Mouse (Mus musculus): ENCODE results near the gene Ms4a10. TPM values are rescaled to one million over a fixed set of nuclear protein-coding genes. Genes with fewer than 3 reads are reported as not detected.
A peak's percentile ranks its signal among the peaks of the same experiment; 100 is the strongest.

Gene Ms4a10
- polyA plus RNA-seq, 1 experiment from 2014 or later = not detected

- WGBS = 76% methylated on average over 5 of the region's 5 CpGs
- Histone ChIP-seq H3K4me3 (no peak overlapping the region), H3K36me3 (no peaks in the 10 kb centered on the region), H3K9me3 (no peaks in the 10 kb centered on the region), H3K9ac (no peak overlapping the region), H3K4me2 (no peak overlapping the region), H3K27ac (replicated peaks) (no peak overlapping the region), H3K27me3 (no peaks in the 10 kb centered on the region), H3K4me1 (replicated peaks) (peaks cover 6% of the 10 kb centered on the region; the same call in 1 of the 2 replicates)
- ATAC-seq (ENCODE audit: low FRiP score, low read depth) = peak; percentile 4; the same call in 1 of the 2 replicates
Observed at GRCm38 (mm10) chr19:10980210-10980609, 5.7 kb upstream of the Ms4a10 start.

- WGBS = 14% methylated on average over 18 of the region's 18 CpGs
- H3K9ac ChIP-seq = no peak overlapping the region
- peak; percentile 63; the same call in 1 of the 2 replicates for ATAC-seq (ENCODE audit: low FRiP score, low read depth)
- peak overlapping the region; percentile 28 for H3K4me2 ChIP-seq
- peaks cover 6% of the 10 kb centered on the region; the same call in 1 of the 2 replicates for H3K4me1 ChIP-seq (replicated peaks)
- H3K4me3 ChIP-seq = no peak overlapping the region
- H3K36me3 ChIP-seq = no peaks in the 10 kb centered on the region
- H3K27ac ChIP-seq (replicated peaks) = no peak overlapping the region
- no peaks in the 10 kb centered on the region for H3K9me3 ChIP-seq
- no peaks in the 10 kb centered on the region for H3K27me3 ChIP-seq
Observed at GRCm38 (mm10) chr19:10979184-10980168, 5.0 kb upstream of the Ms4a10 start.

DNA sequence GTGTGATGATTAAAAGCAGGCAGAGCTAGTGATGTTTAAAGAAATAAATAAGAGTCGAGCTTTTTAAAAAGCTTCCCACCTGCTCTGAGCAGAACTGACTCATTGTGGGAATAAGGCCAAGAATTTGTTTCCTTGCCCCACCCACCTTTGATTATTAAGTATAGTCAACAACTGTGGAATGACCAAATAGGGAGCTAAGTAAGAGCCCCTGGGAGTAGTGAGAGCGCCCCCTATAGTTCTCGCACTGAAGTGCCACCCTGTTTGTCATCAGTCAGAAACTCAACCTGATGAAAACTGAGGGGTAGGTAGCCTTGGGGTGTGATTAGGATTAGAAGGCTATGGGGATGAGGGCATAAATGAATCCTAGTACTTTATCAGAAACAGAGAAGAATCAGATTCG, 1.8 kb upstream of the Ms4a10 start:
- Histone ChIP-seq H3K4me1 (replicated peaks) (peaks cover 6% of the 10 kb centered on the region; the same call in 1 of the 2 replicates), H3K9ac (no peak overlapping the region), H3K9me3 (peaks cover 4% of the 10 kb centered on the region; the same call in 1 of the 2 replicates), H3K4me3 (no peak overlapping the region), H3K27me3 (no peaks in the 10 kb centered on the region), H3K4me2 (no peak overlapping the region), H3K27ac (replicated peaks) (no peak overlapping the region), H3K36me3 (no peaks in the 10 kb centered on the region)
- no peak for ATAC-seq (ENCODE audit: low FRiP score, low read depth)
- 50% methylated on average over 4 of the region's 4 CpGs for WGBS

- Histone ChIP-seq H3K36me3 (no peaks in the 10 kb centered on the region), H3K27ac (replicated peaks) (no peak overlapping the region), H3K4me1 (replicated peaks) (peaks cover 6% of the 10 kb centered on the region; the same call in 1 of the 2 replicates), H3K9ac (no peak overlapping the region), H3K4me3 (no peak overlapping the region), H3K27me3 (no peaks in the 10 kb centered on the region), H3K4me2 (no peak overlapping the region), H3K9me3 (peaks cover 4% of the 10 kb centered on the region; the same call in 1 of the 2 replicates)
- WGBS = 89% methylated on average over 2 of the region's 2 CpGs
- no peak for ATAC-seq (ENCODE audit: low FRiP score, low read depth)
Observed at GRCm38 (mm10) chr19:10975187-10975586, 717 bp upstream of the Ms4a10 start.

GRCm38 (mm10) chr19:10973187-10973586, 1.3 kb downstream of the Ms4a10 start:
- Histone ChIP-seq H3K9me3 (peaks cover 4% of the 10 kb centered on the region; the same call in 1 of the 2 replicates), H3K4me1 (replicated peaks) (no peaks in the 10 kb centered on the region), H3K36me3 (no peaks in the 10 kb centered on the region), H3K27ac (replicated peaks) (no peak overlapping the region), H3K27me3 (no peaks in the 10 kb centered on the region), H3K4me3 (no peak overlapping the region), H3K9ac (no peak overlapping the region), H3K4me2 (no peak overlapping the region)
- ATAC-seq (ENCODE audit: low FRiP score, low read depth) = no peak
- WGBS = 64% methylated on average over 2 of the region's 2 CpGs

DNA sequence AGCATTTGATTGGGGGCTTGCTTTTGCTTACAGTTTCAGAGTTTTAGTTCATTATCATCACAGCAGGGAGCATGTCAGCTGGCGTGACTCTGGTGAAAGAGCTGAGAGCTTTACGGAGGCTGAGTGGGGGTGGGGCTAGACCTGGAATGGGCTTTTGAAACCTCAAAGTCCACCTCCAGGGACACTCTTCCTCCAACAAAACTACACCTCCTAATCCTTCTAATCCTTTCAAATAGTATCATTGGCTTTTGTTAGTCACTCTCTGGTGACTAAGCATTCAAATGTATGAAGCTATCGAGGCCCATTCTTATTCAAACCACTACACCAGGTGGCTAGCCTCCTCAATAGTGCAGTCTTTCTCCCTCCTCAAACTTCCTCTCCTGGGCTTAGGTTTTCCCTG, 1.8 kb downstream of the Ms4a10 start:
- ATAC-seq (ENCODE audit: low FRiP score, low read depth) = no peak
- peaks cover 4% of the 10 kb centered on the region; the same call in 1 of the 2 replicates for H3K9me3 ChIP-seq
- 53% methylated on average over 3 of the region's 3 CpGs for WGBS
- no peaks in the 10 kb centered on the region for H3K4me1 ChIP-seq (replicated peaks)
- H3K27me3 ChIP-seq = no peaks in the 10 kb centered on the region
- H3K4me2 ChIP-seq = no peak overlapping the region
- H3K27ac ChIP-seq (replicated peaks) = no peak overlapping the region
- H3K4me3 ChIP-seq = no peak overlapping the region
- H3K9ac ChIP-seq = no peak overlapping the region
- H3K36me3 ChIP-seq = no peaks in the 10 kb centered on the region

GRCm38 (mm10) chr19:10970457-10970856, 4.0 kb downstream of the Ms4a10 start:
- Histone ChIP-seq H3K4me2 (no peak overlapping the region), H3K36me3 (no peaks in the 10 kb centered on the region), H3K4me3 (no peak overlapping the region), H3K9ac (no peak overlapping the region), H3K27ac (replicated peaks) (no peak overlapping the region), H3K27me3 (no peaks in the 10 kb centered on the region), H3K9me3 (peaks cover 4% of the 10 kb centered on the region; the same call in 1 of the 2 replicates), H3K4me1 (replicated peaks) (no peaks in the 10 kb centered on the region)
- 84% methylated on average over 3 of the region's 3 CpGs for whole genome bisulfite sequencing
- ATAC-seq (ENCODE audit: low FRiP score, low read depth) = no peak

DNA sequence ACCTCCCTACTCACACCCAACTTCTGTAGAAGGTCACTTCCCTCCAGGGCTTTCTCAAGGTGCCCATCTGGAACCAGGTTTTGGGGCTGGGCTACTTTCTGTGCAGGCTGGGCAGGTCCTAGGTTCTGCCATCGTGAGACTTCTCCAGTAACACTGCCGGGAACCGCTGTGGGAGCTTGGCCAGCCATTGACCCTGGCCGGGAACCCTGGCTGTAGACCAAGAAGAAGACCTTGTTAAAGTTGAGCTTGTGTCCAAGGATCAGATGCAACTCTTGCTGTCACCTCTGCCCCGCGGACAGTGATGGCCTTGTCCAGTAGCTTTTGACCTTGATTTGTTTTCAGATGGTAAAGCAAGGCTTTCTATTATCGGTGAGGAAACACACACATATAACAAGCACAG, 5.9 kb downstream of the Ms4a10 start:
- H3K4me2 ChIP-seq = no peak overlapping the region
- 95% methylated on average over 7 of the region's 7 CpGs for WGBS
- no peak for ATAC-seq (ENCODE audit: low FRiP score, low read depth)
- peaks cover 4% of the 10 kb centered on the region; the same call in 1 of the 2 replicates for H3K9me3 ChIP-seq
- no peaks in the 10 kb centered on the region for H3K4me1 ChIP-seq (replicated peaks)
- H3K9ac ChIP-seq = no peak overlapping the region
- no peak overlapping the region for H3K4me3 ChIP-seq
- H3K27ac ChIP-seq (replicated peaks) = no peak overlapping the region
- H3K27me3 ChIP-seq = no peaks in the 10 kb centered on the region
- H3K36me3 ChIP-seq = no peaks in the 10 kb centered on the region

GRCm38 (mm10) chr19:10965721-10966120, 8.7 kb downstream of the Ms4a10 start:
- Histone ChIP-seq H3K27ac (replicated peaks) (no peak overlapping the region), H3K4me3 (no peak overlapping the region), H3K4me2 (no peak overlapping the region), H3K9ac (no peak overlapping the region), H3K4me1 (replicated peaks) (no peaks in the 10 kb centered on the region), H3K36me3 (no peaks in the 10 kb centered on the region), H3K9me3 (no peaks in the 10 kb centered on the region), H3K27me3 (no peaks in the 10 kb centered on the region)
- no peak for ATAC-seq (ENCODE audit: low FRiP score, low read depth)
- WGBS = 93% methylated on average over 7 of the region's 7 CpGs

DNA sequence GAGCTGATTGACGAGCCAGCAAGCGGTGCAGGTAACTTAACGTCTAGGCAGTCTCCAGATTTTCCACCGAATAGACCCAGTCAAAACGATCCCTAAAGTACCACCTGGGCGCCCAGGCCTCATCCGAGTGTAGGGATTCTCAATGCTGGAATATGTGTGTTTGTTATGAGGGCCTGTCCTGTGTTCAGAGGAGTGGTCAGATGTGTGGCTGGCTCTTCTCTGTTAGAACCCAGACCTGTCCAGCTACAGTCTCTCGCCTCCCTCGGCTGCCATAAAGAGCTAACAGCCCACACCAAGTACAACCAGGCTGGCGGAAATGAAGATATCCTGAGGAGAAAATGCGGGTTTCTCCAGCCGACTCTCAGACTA, 14.5 kb downstream of the Ms4a10 start:
- H3K4me1 ChIP-seq (replicated peaks) = peaks cover 3% of the 10 kb centered on the region
- H3K4me3 ChIP-seq = no peak overlapping the region
- no peaks in the 10 kb centered on the region for H3K9me3 ChIP-seq
- H3K9ac ChIP-seq = peak overlapping the region; percentile 14; the same call in 1 of the 2 replicates
- no peak overlapping the region for H3K27ac ChIP-seq (replicated peaks)
- 46% methylated on average over 12 of the region's 12 CpGs for WGBS
- no peaks in the 10 kb centered on the region for H3K27me3 ChIP-seq
- peak; percentile 54; the same call in 1 of the 2 replicates for ATAC-seq (ENCODE audit: low FRiP score, low read depth)
- H3K36me3 ChIP-seq = no peaks in the 10 kb centered on the region
- H3K4me2 ChIP-seq = no peak overlapping the region

DNA sequence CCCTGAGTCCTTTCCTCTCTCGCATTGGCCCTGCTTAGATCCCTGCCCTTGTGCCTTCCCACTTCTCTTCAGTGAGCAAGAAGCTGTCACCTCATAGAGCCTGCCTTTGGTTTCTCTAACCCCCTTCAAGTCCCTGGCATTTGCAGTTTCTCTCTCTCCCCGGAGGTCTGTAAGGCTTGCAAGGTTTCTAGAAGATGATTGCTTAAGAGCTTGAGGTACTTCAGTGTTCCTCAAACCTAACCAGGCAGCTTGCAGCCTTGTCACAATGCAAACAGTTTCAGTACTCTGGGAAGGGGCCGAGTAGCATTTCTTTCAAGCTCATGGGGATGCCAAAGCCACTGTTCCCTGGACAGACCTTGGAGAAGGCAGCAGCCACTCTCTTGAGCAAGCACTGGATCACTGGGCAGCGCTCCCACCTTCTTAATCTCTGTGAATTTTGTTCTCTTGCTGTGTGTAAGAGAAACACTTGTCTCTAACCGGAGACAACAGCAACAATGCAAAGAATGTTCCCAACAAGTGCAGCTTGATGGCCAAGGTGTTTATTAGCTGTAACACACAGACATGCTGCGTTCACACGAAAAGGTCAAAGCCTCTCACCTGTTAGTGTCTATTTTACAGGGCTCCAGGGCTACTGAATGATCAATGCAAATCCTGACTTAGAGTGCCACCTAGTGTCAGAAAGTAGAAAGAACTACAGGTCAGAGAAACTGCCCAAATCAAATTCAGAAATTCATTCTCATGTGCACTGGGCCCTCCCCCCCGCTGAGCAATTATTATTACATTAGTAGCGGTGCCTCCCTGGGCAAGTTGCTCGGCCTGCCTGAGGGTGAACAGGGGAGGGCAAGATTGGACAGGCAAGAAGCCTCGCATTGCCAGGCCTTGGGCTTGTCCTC, 15.1 kb downstream of the Ms4a10 start:
- Histone ChIP-seq H3K9ac (peak overlapping the region; percentile 14; the same call in 1 of the 2 replicates), H3K36me3 (no peaks in the 10 kb centered on the region), H3K4me1 (replicated peaks) (peaks cover 3% of the 10 kb centered on the region), H3K9me3 (no peaks in the 10 kb centered on the region), H3K4me3 (no peak overlapping the region), H3K27ac (replicated peaks) (no peak overlapping the region), H3K4me2 (no peak overlapping the region), H3K27me3 (no peaks in the 10 kb centered on the region)
- 34% methylated on average over 11 of the region's 11 CpGs for WGBS
- peak; percentile 87 for ATAC-seq (ENCODE audit: low FRiP score, low read depth)
